Mouse (Mus musculus): ENCODE measurements around the gene Gm49388. TPM values are rescaled to one million over a fixed set of nuclear protein-coding genes. Genes with fewer than 3 reads are reported as not detected.

The Gm49388 gene
- total and polyA plus RNA-seq, 2 experiments, result not detected

- no peak overlapping the region for H3K4me3 ChIP-seq (ENCODE audit: insufficient read depth, low read depth, low read length)
- 77% methylated on average over 4 of the region's 4 CpGs for WGBS
- H3K79me2 ChIP-seq (ENCODE audit: control insufficient read depth, insufficient read depth, low read length), result peaks cover 8% of the 10 kb centered on the region; the same call in 1 of the 2 replicates
- DNase-seq (ENCODE audit: extremely low read depth, low read depth, low spot score), result no peak
- peaks cover 11% of the 10 kb centered on the region; the same call in 1 of the 2 replicates for H3K4me1 ChIP-seq (ENCODE audit: control insufficient read depth, insufficient read depth, low read length)
- TF ChIP-seq CTCF (IDR thresholded peaks at IDR 0.05; ENCODE audit: low read depth, low read length) (no peak), POLR2A (IDR thresholded peaks at IDR 0.05; ENCODE audit: extremely low read depth, insufficient read depth, low read length) (no peak)
- H3K27me3 ChIP-seq (ENCODE audit: control insufficient read depth, insufficient read depth, low read length), result no peaks in the 10 kb centered on the region
- no peak overlapping the region for H3K27ac ChIP-seq (replicated peaks; ENCODE audit: insufficient read depth, low read depth, low read length)
- H3K9ac ChIP-seq (ENCODE audit: low read depth, low read length), result peak overlapping the region; percentile 97
- peaks cover 32% of the 10 kb centered on the region for H3K36me3 ChIP-seq (ENCODE audit: control insufficient read depth, insufficient read depth, low read length)
These were observed 7.1 kb upstream of the Gm49388 start for GRCm38 (mm10) chr7:127778350-127778749.

- no peaks in the 10 kb centered on the region for H3K27me3 ChIP-seq (ENCODE audit: control insufficient read depth, insufficient read depth, low read length)
- 91% methylated on average over 23 of the region's 23 CpGs for WGBS
- peaks cover 10% of the 10 kb centered on the region for H3K4me1 ChIP-seq (ENCODE audit: control insufficient read depth, insufficient read depth, low read length)
- no peak for TF ChIP-seq POLR2A (IDR thresholded peaks at IDR 0.05; ENCODE audit: extremely low read depth, insufficient read depth, low read length)
- TF ChIP-seq CTCF (IDR thresholded peaks at IDR 0.05; ENCODE audit: low read depth, low read length), result no peak
- DNase-seq (ENCODE audit: extremely low read depth, low read depth, low spot score), result no peak
- no peak overlapping the region for H3K27ac ChIP-seq (replicated peaks; ENCODE audit: insufficient read depth, low read depth, low read length)
- H3K9ac ChIP-seq (ENCODE audit: low read depth, low read length), result no peak overlapping the region
- peaks cover 13% of the 10 kb centered on the region for H3K79me2 ChIP-seq (ENCODE audit: control insufficient read depth, insufficient read depth, low read length)
- H3K36me3 ChIP-seq (ENCODE audit: control insufficient read depth, insufficient read depth, low read length), result peaks cover 23% of the 10 kb centered on the region
- H3K4me3 ChIP-seq (ENCODE audit: insufficient read depth, low read depth, low read length), result no peak overlapping the region
These were observed 11.9 kb downstream of the Gm49388 start for GRCm38 (mm10) chr7:127797076-127797845.

DNA sequence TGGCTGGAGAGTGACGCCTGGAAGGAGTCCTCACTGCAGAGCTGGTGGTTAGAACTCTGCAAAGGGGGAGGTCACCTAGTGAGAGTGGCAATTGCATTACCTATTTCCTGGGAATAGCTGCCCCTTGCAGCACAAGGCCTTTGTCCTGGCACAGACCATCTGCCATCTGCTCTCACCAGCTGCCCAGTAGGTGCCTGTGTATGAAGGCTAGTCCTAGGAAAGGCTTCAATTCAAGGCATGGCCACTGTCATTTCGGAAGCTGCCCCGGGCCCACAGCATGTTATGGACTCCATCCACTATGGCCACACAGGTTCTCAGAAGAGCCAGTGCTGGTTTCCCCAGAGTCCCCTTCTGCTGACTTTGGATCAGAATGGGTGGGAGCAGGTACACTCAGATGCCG, 13.2 kb downstream of the Gm49388 start:
- H3K4me1 ChIP-seq (ENCODE audit: control insufficient read depth, insufficient read depth, low read length), result peaks cover 11% of the 10 kb centered on the region
- peaks cover 16% of the 10 kb centered on the region for H3K36me3 ChIP-seq (ENCODE audit: control insufficient read depth, insufficient read depth, low read length)
- no peaks in the 10 kb centered on the region for H3K27me3 ChIP-seq (ENCODE audit: control insufficient read depth, insufficient read depth, low read length)
- no peak overlapping the region for H3K9ac ChIP-seq (ENCODE audit: low read depth, low read length)
- no peak overlapping the region for H3K4me3 ChIP-seq (ENCODE audit: insufficient read depth, low read depth, low read length)
- peaks cover 13% of the 10 kb centered on the region for H3K79me2 ChIP-seq (ENCODE audit: control insufficient read depth, insufficient read depth, low read length)
- 89% methylated on average over 4 of the region's 4 CpGs for WGBS
- no peak for DNase-seq (ENCODE audit: extremely low read depth, low read depth, low spot score)
- TF ChIP-seq CTCF (IDR thresholded peaks at IDR 0.05; ENCODE audit: low read depth, low read length), result no peak
- no peak for TF ChIP-seq POLR2A (IDR thresholded peaks at IDR 0.05; ENCODE audit: extremely low read depth, insufficient read depth, low read length)
- H3K27ac ChIP-seq (replicated peaks; ENCODE audit: insufficient read depth, low read depth, low read length), result no peak overlapping the region

- Histone ChIP-seq H3K79me2 (ENCODE audit: control insufficient read depth, insufficient read depth, low read length) (peaks cover 13% of the 10 kb centered on the region), H3K4me1 (ENCODE audit: control insufficient read depth, insufficient read depth, low read length) (peaks cover 11% of the 10 kb centered on the region), H3K4me3 (ENCODE audit: insufficient read depth, low read depth, low read length) (no peak overlapping the region), H3K27ac (replicated peaks; ENCODE audit: insufficient read depth, low read depth, low read length) (no peak overlapping the region), H3K9ac (ENCODE audit: low read depth, low read length) (no peak overlapping the region), H3K27me3 (ENCODE audit: control insufficient read depth, insufficient read depth, low read length) (no peaks in the 10 kb centered on the region), H3K36me3 (ENCODE audit: control insufficient read depth, insufficient read depth, low read length) (peaks cover 12% of the 10 kb centered on the region; the same call in 1 of the 2 replicates)
- no peak for DNase-seq (ENCODE audit: extremely low read depth, low read depth, low spot score)
- no peak for TF ChIP-seq CTCF (IDR thresholded peaks at IDR 0.05; ENCODE audit: low read depth, low read length)
- TF ChIP-seq POLR2A (IDR thresholded peaks at IDR 0.05; ENCODE audit: extremely low read depth, insufficient read depth, low read length), result no peak
- 92% methylated on average over 13 of the region's 13 CpGs for WGBS
These were observed 13.8 kb downstream of the Gm49388 start for GRCm38 (mm10) chr7:127799211-127799610.

GRCm38 (mm10) chr7:127799738-127800137, 14.3 kb downstream of the Gm49388 start:
- peaks cover 13% of the 10 kb centered on the region for H3K79me2 ChIP-seq (ENCODE audit: control insufficient read depth, insufficient read depth, low read length)
- no peaks in the 10 kb centered on the region for H3K27me3 ChIP-seq (ENCODE audit: control insufficient read depth, insufficient read depth, low read length)
- DNase-seq (ENCODE audit: extremely low read depth, low read depth, low spot score), result no peak
- no peak overlapping the region for H3K27ac ChIP-seq (replicated peaks; ENCODE audit: insufficient read depth, low read depth, low read length)
- TF ChIP-seq CTCF (IDR thresholded peaks at IDR 0.05; ENCODE audit: low read depth, low read length), result no peak
- TF ChIP-seq POLR2A (IDR thresholded peaks at IDR 0.05; ENCODE audit: extremely low read depth, insufficient read depth, low read length), result no peak
- no peak overlapping the region for H3K4me3 ChIP-seq (ENCODE audit: insufficient read depth, low read depth, low read length)
- 81% methylated on average over 1 of the region's 1 CpGs for WGBS
- no peak overlapping the region for H3K9ac ChIP-seq (ENCODE audit: low read depth, low read length)
- peaks cover 11% of the 10 kb centered on the region; the same call in 1 of the 2 replicates for H3K36me3 ChIP-seq (ENCODE audit: control insufficient read depth, insufficient read depth, low read length)
- peaks cover 11% of the 10 kb centered on the region for H3K4me1 ChIP-seq (ENCODE audit: control insufficient read depth, insufficient read depth, low read length)
